Mouse (Mus musculus) megakaryocyte, embryonic 14.5 days (primary cell): ENCODE results near the gene Robo3.

Experiments
- FLI1 ChIP-seq: IDR thresholded peaks from 2 replicates; pipeline ENCODE4 v1.6.1; 2012; ENCODE audit warnings: low read length, inconsistent platforms, mixed read lengths
- GATA1 ChIP-seq: IDR thresholded peaks from 3 replicates; pipeline ENCODE4 v1.6.1; 2012; ENCODE audit warnings: mixed read lengths, low read length, inconsistent platforms, borderline replicate concordance

DNA sequence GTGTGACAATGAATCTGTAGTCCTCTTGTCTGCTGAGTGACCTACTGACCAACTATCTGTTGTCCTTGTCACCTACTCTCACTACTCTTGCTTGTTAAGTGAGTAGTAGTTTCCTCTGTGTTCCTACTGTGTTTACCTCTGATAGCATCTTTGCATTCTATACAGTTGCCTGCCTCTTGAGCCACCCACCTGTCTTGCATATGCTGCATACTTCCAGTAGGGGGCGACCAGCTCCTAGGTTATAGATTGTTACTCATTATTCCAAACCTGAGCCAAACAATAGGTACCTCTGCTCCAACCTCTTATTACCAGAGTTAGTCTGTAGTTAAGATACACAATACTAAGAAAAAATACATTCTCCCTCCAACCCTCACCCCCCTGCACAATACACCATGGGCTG, 26.7 kb downstream of the Robo3 start:
- no peak for TF ChIP-seq GATA1
- TF ChIP-seq FLI1, result no peak
